Mouse (Mus musculus): Measurements from ENCODE around the gene Arhgap10. TPM values are rescaled to one million over a fixed set of nuclear protein-coding genes. Genes with fewer than 3 reads are reported as not detected.

The Arhgap10 gene
- 7.2 and 7.5 TPM in 2 replicates for polyA plus RNA-seq (2012; rRNA removed)

DNA sequence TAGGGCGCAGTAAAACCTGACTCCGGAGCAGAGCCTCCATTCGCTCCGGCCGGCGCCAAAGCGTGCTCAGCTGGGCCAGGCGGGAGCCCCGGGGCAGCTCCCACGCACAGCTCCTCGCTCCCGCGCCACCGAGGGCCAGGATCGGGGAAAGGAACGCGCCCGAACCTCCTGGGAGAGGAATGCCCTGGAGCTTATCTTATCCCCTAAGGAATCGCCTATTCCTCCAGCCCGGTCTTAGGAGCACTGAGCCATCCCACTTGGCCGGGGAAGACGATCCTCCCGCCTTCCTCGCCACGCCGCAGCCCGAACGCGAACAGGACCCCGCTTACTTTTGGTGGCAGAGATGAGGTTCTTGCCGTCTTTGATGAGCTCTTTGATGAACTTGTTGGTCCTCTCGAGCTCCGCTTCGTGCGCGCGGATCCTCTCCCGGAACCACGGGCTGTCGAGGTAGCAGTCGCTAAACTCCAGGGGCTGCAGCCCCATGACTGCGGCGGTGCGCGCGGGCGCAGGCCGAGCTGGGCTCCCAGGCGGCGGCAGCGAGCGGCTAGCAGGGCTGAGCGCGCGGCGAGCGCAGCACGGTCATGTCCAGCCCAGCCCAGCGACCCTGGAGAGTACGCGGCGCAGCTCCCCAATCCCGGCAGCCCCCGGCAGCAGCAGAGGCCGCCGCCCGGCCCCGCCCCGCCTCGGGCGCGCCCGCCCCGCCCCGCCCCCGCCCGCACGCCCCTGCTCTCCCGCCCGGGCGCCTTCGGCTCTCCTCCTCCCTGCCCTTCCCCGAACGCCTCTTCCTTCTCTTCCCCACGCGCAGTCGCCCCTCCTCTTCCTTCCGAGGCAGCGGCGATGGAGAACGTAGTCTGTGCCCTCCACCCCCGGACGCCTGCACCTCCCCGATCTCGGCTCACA, at the start of gene Arhgap10:
Gene Arhgap10 (minus strand): TSS at position 653 of the 900 bp plus-strand sequence.
- no peaks in the 10 kb centered on the region for H3K27me3 ChIP-seq (ENCODE audit: control insufficient read depth, insufficient read depth, low read length)
- H3K4me1 ChIP-seq (ENCODE audit: control insufficient read depth, insufficient read depth, low read length): peaks cover 12% of the 10 kb centered on the region
- H3K27ac ChIP-seq (ENCODE audit: control insufficient read depth, insufficient read depth, low read depth, low read length): peak within 1 kb of the TSS; percentile 59
- TF ChIP-seq CTCF (IDR thresholded peaks at IDR 0.05; ENCODE audit: control insufficient read depth, insufficient read depth, insufficient replicate concordance, low read depth, low read length) (no peak), POLR2A (IDR thresholded peaks at IDR 0.05; ENCODE audit: control insufficient read depth, low read depth, low read length) (peak; percentile 62)
- peak within 1 kb of the TSS; percentile 85 for H3K4me3 ChIP-seq (ENCODE audit: control insufficient read depth, low read depth, low read length)
- H3K36me3 ChIP-seq (ENCODE audit: control insufficient read depth, insufficient read depth, low read length): no peaks in the 10 kb centered on the region

DNA sequence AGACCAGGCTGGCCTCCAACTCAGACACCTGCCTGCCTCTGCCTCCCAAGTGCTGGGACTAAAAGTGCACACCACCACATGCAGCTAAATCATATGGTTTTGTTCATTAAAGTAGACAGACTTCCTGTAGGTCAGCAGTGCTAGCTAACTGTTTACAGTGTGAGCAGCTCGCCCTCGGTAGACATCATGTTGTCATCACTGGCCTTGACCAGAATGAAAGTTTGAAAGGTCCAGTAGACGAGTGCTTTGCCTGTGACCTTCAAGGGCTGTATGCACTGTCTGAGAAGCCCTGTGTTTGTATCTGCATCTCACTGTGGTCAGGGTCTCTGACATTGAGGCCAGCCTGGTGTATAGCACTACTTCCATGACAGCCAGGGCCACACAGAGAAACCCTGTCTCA, 43.7 kb upstream of the Arhgap10 start:
- Histone ChIP-seq H3K36me3 (ENCODE audit: control insufficient read depth, insufficient read depth, low read length) (no peaks in the 10 kb centered on the region), H3K4me1 (ENCODE audit: control insufficient read depth, insufficient read depth, low read length) (no peaks in the 10 kb centered on the region), H3K4me3 (ENCODE audit: control insufficient read depth, low read depth, low read length) (no peak overlapping the region), H3K27ac (ENCODE audit: control insufficient read depth, insufficient read depth, low read depth, low read length) (no peak overlapping the region), H3K27me3 (ENCODE audit: control insufficient read depth, insufficient read depth, low read length) (no peaks in the 10 kb centered on the region)
- TF ChIP-seq POLR2A (IDR thresholded peaks at IDR 0.05; ENCODE audit: control insufficient read depth, low read depth, low read length) (no peak), CTCF (IDR thresholded peaks at IDR 0.05; ENCODE audit: control insufficient read depth, insufficient read depth, insufficient replicate concordance, low read depth, low read length) (no peak)

DNA sequence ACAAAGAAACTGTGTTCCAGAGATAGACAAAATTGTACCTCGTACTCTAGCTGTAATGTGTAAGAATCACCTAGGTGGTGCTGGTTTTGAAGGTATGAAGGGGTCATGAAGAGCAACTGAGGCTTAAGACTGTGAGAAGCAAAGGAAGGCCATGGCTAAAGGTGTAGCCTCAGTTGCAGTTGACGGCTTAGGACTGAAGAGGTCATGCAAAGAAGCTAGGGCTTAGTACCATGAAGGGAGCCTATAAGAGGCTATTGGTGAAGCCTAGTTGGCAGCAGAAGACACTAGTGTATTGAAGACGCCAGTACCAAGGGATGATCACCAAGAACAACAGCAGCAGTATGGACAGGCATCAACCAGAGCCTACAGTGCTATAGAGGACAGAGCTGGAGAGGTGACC, 34.7 kb upstream of the Arhgap10 start:
- no peaks in the 10 kb centered on the region; the same call in 1 of the 2 replicates for H3K4me1 ChIP-seq (ENCODE audit: control insufficient read depth, insufficient read depth, low read length)
- TF ChIP-seq CTCF (IDR thresholded peaks at IDR 0.05; ENCODE audit: control insufficient read depth, insufficient read depth, insufficient replicate concordance, low read depth, low read length) (no peak), POLR2A (IDR thresholded peaks at IDR 0.05; ENCODE audit: control insufficient read depth, low read depth, low read length) (no peak)
- H3K27me3 ChIP-seq (ENCODE audit: control insufficient read depth, insufficient read depth, low read length): no peaks in the 10 kb centered on the region
- no peaks in the 10 kb centered on the region for H3K36me3 ChIP-seq (ENCODE audit: control insufficient read depth, insufficient read depth, low read length)
- no peak overlapping the region for H3K4me3 ChIP-seq (ENCODE audit: control insufficient read depth, low read depth, low read length)
- no peak overlapping the region for H3K27ac ChIP-seq (ENCODE audit: control insufficient read depth, insufficient read depth, low read depth, low read length)

DNA sequence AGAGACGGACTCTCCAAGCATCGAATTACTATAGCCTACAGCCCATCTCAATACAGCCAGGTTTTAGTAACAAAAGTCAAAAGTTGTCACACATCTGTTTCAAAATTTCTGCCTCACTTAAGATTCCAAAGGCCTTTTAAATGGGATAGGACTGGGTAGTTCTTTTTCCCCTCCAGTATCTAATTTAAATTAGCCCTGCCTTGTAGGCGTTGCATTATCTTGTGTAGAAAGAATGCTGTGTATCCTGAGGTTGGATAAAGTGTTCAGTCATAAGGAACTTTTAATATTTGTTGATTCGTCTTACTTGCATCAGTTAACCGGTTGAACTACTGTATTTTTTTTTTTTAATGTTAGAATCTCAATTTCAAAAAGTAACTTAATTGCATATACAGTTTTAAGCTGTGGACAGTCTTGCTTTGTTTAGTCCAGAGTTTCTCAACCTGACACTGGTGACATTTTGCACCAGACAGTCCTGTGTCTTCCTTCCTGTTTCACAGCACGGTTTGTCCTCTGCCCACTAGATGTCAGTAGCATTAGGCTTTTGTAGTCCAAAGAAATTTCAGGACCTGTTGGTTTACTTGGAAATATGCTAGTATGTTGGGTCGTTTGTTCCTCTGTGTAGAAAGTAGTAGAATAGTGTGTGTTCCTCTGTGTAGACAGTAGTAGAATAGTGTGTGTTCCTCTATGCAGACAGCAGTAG, 32.3 kb upstream of the Arhgap10 start:
- H3K36me3 ChIP-seq (ENCODE audit: control insufficient read depth, insufficient read depth, low read length): no peaks in the 10 kb centered on the region
- H3K27ac ChIP-seq (ENCODE audit: control insufficient read depth, insufficient read depth, low read depth, low read length): no peak overlapping the region
- no peaks in the 10 kb centered on the region; the same call in 1 of the 2 replicates for H3K4me1 ChIP-seq (ENCODE audit: control insufficient read depth, insufficient read depth, low read length)
- H3K4me3 ChIP-seq (ENCODE audit: control insufficient read depth, low read depth, low read length): peak overlapping the region; percentile 98
- TF ChIP-seq POLR2A (IDR thresholded peaks at IDR 0.05; ENCODE audit: control insufficient read depth, low read depth, low read length): no peak
- TF ChIP-seq CTCF (IDR thresholded peaks at IDR 0.05; ENCODE audit: control insufficient read depth, insufficient read depth, insufficient replicate concordance, low read depth, low read length): no peak; the same call in 1 of the 2 replicates
- no peaks in the 10 kb centered on the region for H3K27me3 ChIP-seq (ENCODE audit: control insufficient read depth, insufficient read depth, low read length)

DNA sequence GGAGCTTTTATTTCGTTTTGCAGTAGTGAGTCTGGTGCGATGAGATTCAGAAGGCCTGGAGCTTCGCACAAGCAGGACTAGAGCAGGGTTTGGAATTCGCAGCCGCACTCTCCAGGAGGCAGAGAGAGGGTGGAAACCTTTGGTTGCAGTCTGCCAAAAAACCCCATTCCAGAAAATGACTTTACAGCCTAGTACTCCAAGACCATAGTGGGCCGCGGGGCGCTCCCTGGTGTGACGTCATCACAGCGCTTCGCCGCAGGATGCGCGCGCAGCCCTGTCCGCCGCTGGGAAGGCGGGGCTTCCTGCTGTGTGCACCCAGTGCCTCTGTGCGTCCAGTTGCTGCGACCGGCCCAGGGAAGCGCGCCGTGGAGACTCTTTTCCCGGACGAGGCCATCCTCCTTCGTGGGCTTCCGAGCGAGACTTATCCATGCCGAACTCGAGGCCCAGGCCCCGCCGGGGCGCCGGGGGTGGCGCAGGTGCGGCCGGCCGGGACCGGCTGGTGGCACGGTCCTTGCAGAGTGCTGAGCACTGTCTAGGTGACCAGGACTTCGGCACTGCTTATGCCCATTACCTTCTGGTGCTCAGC, 31.5 kb upstream of the Arhgap10 start, which contains the start of gene Prmt9:
Gene Prmt9 (plus strand): TSS at position 277 of the 586 bp plus-strand sequence.
- H3K36me3 ChIP-seq (ENCODE audit: control insufficient read depth, insufficient read depth, low read length): no peaks in the 10 kb centered on the region
- H3K27ac ChIP-seq (ENCODE audit: control insufficient read depth, insufficient read depth, low read depth, low read length): peak within 1 kb of the TSS; percentile 88
- H3K4me1 ChIP-seq (ENCODE audit: control insufficient read depth, insufficient read depth, low read length): no peaks in the 10 kb centered on the region; the same call in 1 of the 2 replicates
- no peaks in the 10 kb centered on the region for H3K27me3 ChIP-seq (ENCODE audit: control insufficient read depth, insufficient read depth, low read length)
- TF ChIP-seq CTCF (IDR thresholded peaks at IDR 0.05; ENCODE audit: control insufficient read depth, insufficient read depth, insufficient replicate concordance, low read depth, low read length) (no peak), POLR2A (IDR thresholded peaks at IDR 0.05; ENCODE audit: control insufficient read depth, low read depth, low read length) (peak; percentile 93)
- peak within 1 kb of the TSS; percentile 98 for H3K4me3 ChIP-seq (ENCODE audit: control insufficient read depth, low read depth, low read length)

DNA sequence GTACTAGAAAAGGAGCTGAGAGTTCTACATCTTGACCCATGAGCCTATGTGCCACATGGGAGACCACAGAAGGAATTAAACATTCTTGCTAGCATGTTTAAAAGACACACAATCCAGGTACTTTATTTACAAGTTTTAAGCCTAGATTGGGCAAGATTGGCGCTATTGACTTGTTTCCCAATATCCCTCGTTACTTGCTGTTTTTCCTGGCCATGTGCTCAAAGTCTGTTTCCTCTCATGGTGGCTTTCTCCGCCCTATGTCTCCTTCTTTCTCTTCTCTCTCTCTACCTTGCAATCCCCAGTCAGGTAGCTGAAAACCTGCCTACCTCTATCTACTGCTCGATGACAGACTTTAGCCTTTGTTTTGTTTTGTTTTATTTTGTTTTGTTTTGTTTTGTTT, 27.9 kb upstream of the Arhgap10 start:
- no peaks in the 10 kb centered on the region for H3K27me3 ChIP-seq (ENCODE audit: control insufficient read depth, insufficient read depth, low read length)
- TF ChIP-seq POLR2A (IDR thresholded peaks at IDR 0.05; ENCODE audit: control insufficient read depth, low read depth, low read length) (no peak), CTCF (IDR thresholded peaks at IDR 0.05; ENCODE audit: control insufficient read depth, insufficient read depth, insufficient replicate concordance, low read depth, low read length) (no peak)
- H3K4me1 ChIP-seq (ENCODE audit: control insufficient read depth, insufficient read depth, low read length): no peaks in the 10 kb centered on the region; the same call in 1 of the 2 replicates
- H3K36me3 ChIP-seq (ENCODE audit: control insufficient read depth, insufficient read depth, low read length): no peaks in the 10 kb centered on the region
- H3K4me3 ChIP-seq (ENCODE audit: control insufficient read depth, low read depth, low read length): no peak overlapping the region
- H3K27ac ChIP-seq (ENCODE audit: control insufficient read depth, insufficient read depth, low read depth, low read length): no peak overlapping the region
